Mouse (Mus musculus) neural tube, embryonic 11.5 days (tissue): ENCODE results near the gene Timp2. TPM values are rescaled to one million over a fixed set of nuclear protein-coding genes. Genes with fewer than 3 reads are reported as not detected.

Experiments
- ATAC-seq: fragments of 200-750 bp; cut with Nextera tagmentation; 2 replicates; pipeline ENCODE4 v1.8.0; 2017; ENCODE audit warnings: moderate number of reproducible peaks, mild to moderate bottlenecking, moderate TSS enrichment, moderate library complexity; ENCODE audit not compliant: insufficient read depth, low FRiP score, low TSS enrichment
- DNase-seq: peaks from one replicate; pipeline ENCODE4 v3.0.0-alpha.2; 2015; ENCODE audit warnings: low spot score
- H3K27ac ChIP-seq: fragments of 300-500 bp; sonication (generic); 2 replicates; pipeline ENCODE4 v1.5.1; 2014; ENCODE audit warnings: low read depth, mild to moderate bottlenecking, low read length
- H3K27me3 ChIP-seq: fragments of 300-500 bp; sonication (generic); 2 replicates; pipeline ENCODE4 v1.6.1; 2014; ENCODE audit warnings: mild to moderate bottlenecking, low read length, mixed read lengths; ENCODE audit not compliant: control insufficient read depth, insufficient read depth
- H3K36me3 ChIP-seq: fragments of 300-500 bp; sonication (generic); 2 replicates; pipeline ENCODE4 v1.6.1; 2014; ENCODE audit warnings: mild to moderate bottlenecking, low read length, moderate library complexity, mixed read lengths; ENCODE audit not compliant: control insufficient read depth, insufficient read depth
- H3K4me1 ChIP-seq: fragments of 300-500 bp; sonication (generic); 2 replicates; pipeline ENCODE4 v1.6.1; 2014; ENCODE audit warnings: low read length, mixed read lengths; ENCODE audit not compliant: control insufficient read depth, insufficient read depth
- H3K4me2 ChIP-seq: fragments of 300-500 bp; sonication (generic); 2 replicates; pipeline ENCODE4 v1.6.1; 2014; ENCODE audit warnings: low read depth, mild to moderate bottlenecking, moderate library complexity
- H3K4me3 ChIP-seq: fragments of 300-500 bp; sonication (generic); 2 replicates; pipeline ENCODE4 v1.5.1; 2014; ENCODE audit warnings: low read depth, low read length
- H3K9ac ChIP-seq: fragments of 300-500 bp; sonication (generic); 2 replicates; pipeline ENCODE4 v1.6.1; 2014; ENCODE audit warnings: mild to moderate bottlenecking, low read length
- H3K9me3 ChIP-seq: fragments of 300-500 bp; sonication (generic); 2 replicates; pipeline ENCODE4 v1.6.1; 2016; ENCODE audit warnings: low read length; ENCODE audit not compliant: control insufficient read depth
- WGBS: fragments of 180-500 bp; shearing (Covaris S2); extraction: QIAGEN DNeasy Blood & Tissue Kit; methylation state at CpG from one replicate; pipeline ENCODE4 v1.1.7; 2014; 5-methylcytosine and 5-hydroxymethylcytosine counted together
- polyA plus RNA-seq: library from polyadenylated mRNA; unstranded; fragments of >200 nt; fragmentation: Nextera tagmentation; extraction: Ambion mirVana; gene quantifications from 2 replicates; pipeline ENCODE4 v1.2.1, GENCODE M21; 2014

Timp2 gene
- polyA plus RNA-seq, 1 experiment from 2014 or later = 46.4 TPM

GRCm38 (mm10) chr11:118266666-118267046 is 88.9 kb downstream of the Timp2 start:
- H3K36me3 ChIP-seq = peaks cover 37% of the 10 kb centered on the region
- 95% methylated on average over 7 of the region's 7 CpGs for WGBS
- no peaks in the 10 kb centered on the region for H3K4me1 ChIP-seq
- DNase-seq (peak; percentile 2), ATAC-seq (no peak)
- no peak overlapping the region for H3K27ac ChIP-seq
- H3K9ac ChIP-seq = no peak overlapping the region
- no peak overlapping the region for H3K4me3 ChIP-seq
- no peak overlapping the region for H3K4me2 ChIP-seq
- H3K27me3 ChIP-seq = no peaks in the 10 kb centered on the region
- no peaks in the 10 kb centered on the region for H3K9me3 ChIP-seq

GRCm38 (mm10) chr11:118266044-118266665 is 89.4 kb downstream of the Timp2 start:
- H3K4me3 ChIP-seq = no peak overlapping the region
- no peak overlapping the region for H3K27ac ChIP-seq
- 89% methylated on average over 10 of the region's 10 CpGs for WGBS
- H3K4me2 ChIP-seq = no peak overlapping the region
- H3K36me3 ChIP-seq = peaks cover 33% of the 10 kb centered on the region
- DNase-seq (no peak), ATAC-seq (no peak)
- H3K27me3 ChIP-seq = no peaks in the 10 kb centered on the region
- H3K9me3 ChIP-seq = no peaks in the 10 kb centered on the region
- H3K4me1 ChIP-seq = no peaks in the 10 kb centered on the region
- no peak overlapping the region for H3K9ac ChIP-seq

- Histone ChIP-seq H3K4me2 (no peak overlapping the region), H3K9ac (no peak overlapping the region), H3K9me3 (no peaks in the 10 kb centered on the region), H3K4me1 (no peaks in the 10 kb centered on the region), H3K27me3 (no peaks in the 10 kb centered on the region), H3K4me3 (no peak overlapping the region), H3K36me3 (peaks cover 35% of the 10 kb centered on the region), H3K27ac (no peak overlapping the region)
- no peak for ATAC-seq
- no peak for DNase-seq
- WGBS = 90% methylated on average over 11 of the region's 11 CpGs
Observed at GRCm38 (mm10) chr11:118265621-118266020, 89.9 kb downstream of the Timp2 start.

GRCm38 (mm10) chr11:118263146-118263545 is 92.4 kb downstream of the Timp2 start:
- 91% methylated on average over 5 of the region's 5 CpGs for WGBS
- Histone ChIP-seq H3K9ac (no peak overlapping the region), H3K4me3 (no peak overlapping the region), H3K36me3 (peaks cover 33% of the 10 kb centered on the region), H3K27ac (no peak overlapping the region), H3K4me1 (no peaks in the 10 kb centered on the region), H3K4me2 (no peak overlapping the region), H3K9me3 (no peaks in the 10 kb centered on the region), H3K27me3 (no peaks in the 10 kb centered on the region)
- DNase-seq (peak; percentile 4), ATAC-seq (no peak)

GRCm38 (mm10) chr11:118260081-118260480 is 95.5 kb downstream of the Timp2 start:
- Histone ChIP-seq H3K9me3 (no peaks in the 10 kb centered on the region), H3K36me3 (peaks cover 25% of the 10 kb centered on the region), H3K27me3 (no peaks in the 10 kb centered on the region), H3K4me1 (no peaks in the 10 kb centered on the region), H3K4me3 (no peak overlapping the region), H3K27ac (no peak overlapping the region), H3K9ac (no peak overlapping the region), H3K4me2 (no peak overlapping the region)
- WGBS = 93% methylated on average over 8 of the region's 8 CpGs
- no peak for ATAC-seq
- DNase-seq = no peak

GRCm38 (mm10) chr11:118259580-118259979 is 96.0 kb downstream of the Timp2 start:
- Histone ChIP-seq H3K27me3 (no peaks in the 10 kb centered on the region), H3K4me1 (no peaks in the 10 kb centered on the region), H3K27ac (no peak overlapping the region), H3K9ac (no peak overlapping the region), H3K4me2 (no peak overlapping the region), H3K36me3 (peaks cover 25% of the 10 kb centered on the region), H3K4me3 (no peak overlapping the region), H3K9me3 (no peaks in the 10 kb centered on the region)
- WGBS = 95% methylated on average over 8 of the region's 8 CpGs
- ATAC-seq (no peak), DNase-seq (no peak)

GRCm38 (mm10) chr11:118256371-118256770 is 99.2 kb downstream of the Timp2 start:
- Histone ChIP-seq H3K27ac (no peak overlapping the region), H3K4me2 (no peak overlapping the region), H3K9ac (no peak overlapping the region), H3K27me3 (no peaks in the 10 kb centered on the region), H3K4me3 (no peak overlapping the region), H3K4me1 (no peaks in the 10 kb centered on the region), H3K9me3 (no peaks in the 10 kb centered on the region), H3K36me3 (peaks cover 14% of the 10 kb centered on the region; the same call in 1 of the 2 replicates)
- ATAC-seq (no peak), DNase-seq (no peak)
- 90% methylated on average over 7 of the region's 7 CpGs for WGBS

- DNase-seq (no peak), ATAC-seq (no peak)
- H3K4me3 ChIP-seq = no peak overlapping the region
- H3K36me3 ChIP-seq = peaks cover 9% of the 10 kb centered on the region; the same call in 1 of the 2 replicates
- no peaks in the 10 kb centered on the region for H3K27me3 ChIP-seq
- H3K9ac ChIP-seq = no peak overlapping the region
- H3K4me2 ChIP-seq = no peak overlapping the region
- no peaks in the 10 kb centered on the region for H3K9me3 ChIP-seq
- no peak overlapping the region for H3K27ac ChIP-seq
- WGBS = 55% methylated on average over 15 of the region's 15 CpGs
- no peaks in the 10 kb centered on the region for H3K4me1 ChIP-seq
Observed at GRCm38 (mm10) chr11:118254159-118254951, 101.2 kb downstream of the Timp2 start.
